Mouse (Mus musculus) G1E (cell line): ENCODE measurements around the gene Boc.

Source experiments
- CTCF ChIP-seq: IDR thresholded peaks from 2 replicates; pipeline ENCODE4 v1.5.1; 2012; ENCODE audit warnings: low read depth, low read length, inconsistent platforms, mixed read lengths
- GATA2 ChIP-seq: IDR thresholded peaks from 2 replicates; pipeline ENCODE4 v1.6.1; 2012; ENCODE audit warnings: low read depth, low read length, inconsistent platforms, borderline replicate concordance
- TAL1 ChIP-seq: conservative IDR thresholded peaks from 2 replicates; pipeline ENCODE4 v1.6.1; 2012; ENCODE audit warnings: low read depth, low read length, inconsistent platforms, mixed read lengths

GRCm38 (mm10) chr16:44494441-44495108 is 64.1 kb downstream of the Boc start:
- TF ChIP-seq CTCF, result no peak
- no peak for TF ChIP-seq GATA2
- no peak for TF ChIP-seq TAL1
